Mouse (Mus musculus) liver, adult (tissue): ENCODE data around the gene Angptl4.

ENCODE experiments used
- GATA4 ChIP-seq: IDR thresholded peaks from 2 replicates; pipeline ENCODE4 v1.6.1; 2014; ENCODE audit warnings: mild to moderate bottlenecking, low read length; ENCODE audit not compliant: insufficient replicate concordance

The Angptl4 gene

DNA sequence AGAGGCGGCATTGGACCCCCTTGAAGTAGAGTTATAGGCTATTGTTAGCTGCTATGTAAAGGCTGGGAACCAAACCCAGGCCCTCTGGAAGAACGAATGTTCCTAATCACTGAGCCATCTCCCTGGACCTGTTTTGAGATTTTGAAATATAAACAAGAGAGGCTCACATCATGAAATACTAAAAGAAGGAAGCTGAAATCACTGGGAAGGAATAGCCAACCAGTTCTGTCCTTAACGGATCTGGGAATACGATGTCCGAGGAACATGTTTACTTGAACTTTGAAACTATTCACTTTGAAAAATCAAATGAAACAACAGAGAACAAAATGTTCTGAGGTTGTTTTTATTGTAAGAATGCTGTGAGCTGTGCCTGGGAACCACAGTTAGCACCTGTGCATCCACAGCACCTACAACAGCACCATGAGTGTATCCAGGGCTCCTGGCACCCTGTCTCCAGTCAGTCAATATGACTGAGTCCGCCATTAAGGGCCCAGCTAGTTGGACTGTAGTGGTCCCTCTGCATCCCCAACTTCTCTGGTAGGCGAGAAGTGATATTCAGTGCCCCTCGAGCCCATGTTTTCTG, 7.0 kb downstream of the Angptl4 start:
- TF ChIP-seq GATA4 = peak; percentile 54; the same call in 1 of the 2 replicates

DNA sequence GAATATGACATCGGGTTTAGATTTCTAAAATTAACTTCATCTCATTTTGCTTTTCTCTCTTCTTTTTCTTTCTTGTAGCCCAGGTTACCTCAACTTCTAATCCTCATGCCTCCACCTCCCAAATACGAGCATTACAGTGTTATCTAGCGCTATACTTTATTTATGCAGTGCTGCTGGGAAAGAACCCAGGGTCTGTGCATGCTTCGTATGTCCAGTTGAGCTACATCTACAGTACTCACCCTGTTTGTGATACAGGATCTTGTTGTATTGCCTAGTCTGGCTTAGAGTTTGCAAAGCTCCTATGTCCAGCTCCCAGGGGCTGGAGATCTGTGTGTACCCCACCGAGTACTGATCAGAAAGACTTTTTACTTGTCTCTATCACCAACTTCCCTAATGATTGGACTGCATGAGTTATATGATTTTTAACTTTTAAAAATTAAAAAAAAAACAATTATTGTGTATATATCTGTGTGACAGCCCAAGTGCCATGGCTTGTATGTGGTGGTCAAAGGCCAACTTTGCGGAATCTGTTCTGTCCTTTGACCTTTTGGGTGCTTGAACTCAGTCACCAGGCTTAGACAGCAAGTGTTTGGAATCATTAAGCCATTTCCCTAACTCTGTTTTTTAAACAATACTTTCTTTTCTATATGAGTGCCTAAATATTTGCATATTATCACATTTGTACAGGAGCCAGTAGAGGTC, 7.6 kb downstream of the Angptl4 start:
- TF ChIP-seq GATA4 = no peak

DNA sequence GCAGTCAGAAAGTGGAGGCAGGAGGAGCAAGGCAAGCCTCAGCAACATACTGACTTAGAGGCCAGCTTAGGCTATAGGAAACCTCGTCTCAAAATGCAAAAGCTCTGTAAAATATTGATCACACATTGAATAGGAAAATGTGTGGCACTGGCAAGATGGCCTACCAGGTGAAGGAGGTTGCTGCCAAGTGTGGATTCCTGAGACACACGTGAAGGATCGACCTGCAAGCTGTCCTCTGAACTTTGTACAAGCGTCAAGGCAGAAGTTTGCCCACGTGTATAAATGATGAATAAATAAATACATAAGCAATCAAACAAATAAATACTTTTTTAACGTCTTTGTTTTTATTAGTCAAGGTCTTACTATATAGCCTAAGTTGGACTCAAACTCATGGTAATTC, 8.2 kb downstream of the Angptl4 start:
- TF ChIP-seq GATA4 = no peak

DNA sequence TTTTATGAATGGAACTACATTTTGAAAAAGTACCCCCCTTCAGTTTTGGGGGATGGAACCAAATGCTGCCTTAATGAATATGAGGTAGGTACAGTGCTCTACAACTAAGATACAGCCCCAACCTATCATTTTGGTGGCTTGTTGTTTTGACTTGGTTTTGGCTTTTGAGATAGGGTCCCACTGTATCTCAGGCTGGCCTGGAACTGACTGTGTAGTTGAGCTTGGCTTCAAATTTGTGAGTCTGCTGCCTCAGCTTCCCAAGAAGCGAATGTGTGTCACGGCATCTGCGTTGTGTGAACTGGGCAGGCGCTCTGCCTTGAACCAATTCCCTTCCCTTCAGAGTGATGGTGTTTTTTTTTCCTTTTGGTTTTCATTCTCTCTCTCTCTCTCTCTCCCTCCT, 10.0 kb downstream of the Angptl4 start:
- TF ChIP-seq GATA4 = no peak

DNA sequence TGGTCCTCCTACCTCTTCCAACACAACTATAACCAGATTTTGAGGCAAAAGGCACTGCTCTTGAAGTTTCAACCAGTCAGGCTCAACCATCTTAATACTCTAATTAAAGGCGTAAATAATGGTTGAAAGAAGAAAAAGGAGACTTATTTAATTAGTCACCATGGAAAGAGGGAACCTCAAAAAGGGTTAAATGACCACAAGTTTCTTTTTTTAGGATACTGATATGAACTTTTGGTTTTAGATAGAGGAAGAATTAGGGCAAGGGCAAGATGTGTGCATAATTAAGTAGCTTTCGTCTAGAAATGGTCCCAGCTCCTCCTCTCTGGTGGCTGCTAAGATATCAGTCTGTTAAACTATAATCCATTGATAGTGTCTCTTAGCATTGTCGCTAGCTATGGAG, 15.2 kb downstream of the Angptl4 start:
- no peak for TF ChIP-seq GATA4

DNA sequence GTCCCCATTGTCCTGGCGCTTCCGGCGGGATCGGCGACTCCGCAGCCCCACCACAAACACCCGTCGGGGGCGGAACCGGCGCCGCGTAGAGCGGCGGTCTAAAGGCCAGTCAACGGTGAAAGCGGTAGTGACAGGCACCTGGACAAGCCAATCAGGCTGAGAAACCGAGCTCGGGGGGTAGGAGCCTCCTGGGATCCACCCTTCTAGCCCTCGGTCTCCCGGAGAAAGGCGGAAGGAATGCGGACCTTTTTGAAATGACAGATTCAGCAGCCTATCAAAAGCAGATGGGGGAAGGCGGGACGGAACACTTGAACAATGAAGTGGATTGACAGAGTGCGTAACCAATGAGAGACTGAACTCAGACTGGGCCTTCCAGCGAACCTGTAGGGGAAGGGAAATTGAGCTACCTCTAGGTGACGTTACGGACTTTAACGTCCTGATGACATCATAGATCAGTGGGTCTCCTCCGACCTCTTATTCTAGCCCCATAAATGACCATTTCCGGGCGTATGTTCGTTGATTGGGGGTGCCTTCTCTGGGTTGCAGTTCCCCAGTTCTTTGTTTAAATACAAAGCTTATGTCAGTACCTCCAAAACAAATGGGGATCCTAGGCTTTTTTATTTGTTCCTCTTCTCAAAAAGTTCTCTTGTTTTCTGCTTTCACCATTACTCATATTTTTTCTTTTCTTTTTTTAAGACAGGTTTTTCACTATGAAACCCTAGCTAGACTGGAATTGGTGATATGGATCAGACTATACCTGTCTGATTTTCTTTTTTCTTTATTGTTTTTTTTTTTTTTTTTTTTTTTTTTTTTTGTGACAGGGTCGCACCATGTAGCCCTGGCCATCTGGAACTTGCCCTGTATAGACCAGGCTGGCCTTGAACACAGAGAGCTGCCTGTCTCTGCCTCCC, 21.1 kb downstream of the Angptl4 start, which contains the start of gene Rab11b:
Gene Rab11b (minus strand): TSS at position 276 of the 911 bp plus-strand sequence.
- no peak for TF ChIP-seq GATA4

DNA sequence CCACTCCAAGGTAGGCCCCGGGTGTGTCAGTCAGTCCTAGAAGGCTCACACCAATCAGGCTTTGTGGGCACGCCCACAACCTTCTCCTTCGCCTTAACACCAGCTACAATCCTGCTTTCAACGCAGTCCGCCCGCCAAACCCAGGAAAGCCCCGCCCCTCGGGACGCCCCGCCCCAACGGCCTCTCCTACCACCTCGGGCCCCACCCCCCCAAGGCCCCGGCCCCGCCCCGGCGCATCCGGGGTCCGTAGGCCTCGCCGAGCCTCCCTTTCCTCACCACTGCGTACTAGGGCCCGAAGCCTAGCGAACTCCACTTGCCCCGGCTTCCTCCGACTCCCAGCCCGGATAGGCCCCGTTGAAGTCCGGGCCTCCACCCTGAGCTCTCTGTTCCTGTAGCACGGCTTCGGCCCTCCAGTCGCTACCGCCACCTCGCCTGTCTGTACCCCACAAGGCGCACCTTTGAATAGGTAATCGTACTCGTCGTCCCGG, 21.8 kb downstream of the Angptl4 start:
- TF ChIP-seq GATA4 = no peak

DNA sequence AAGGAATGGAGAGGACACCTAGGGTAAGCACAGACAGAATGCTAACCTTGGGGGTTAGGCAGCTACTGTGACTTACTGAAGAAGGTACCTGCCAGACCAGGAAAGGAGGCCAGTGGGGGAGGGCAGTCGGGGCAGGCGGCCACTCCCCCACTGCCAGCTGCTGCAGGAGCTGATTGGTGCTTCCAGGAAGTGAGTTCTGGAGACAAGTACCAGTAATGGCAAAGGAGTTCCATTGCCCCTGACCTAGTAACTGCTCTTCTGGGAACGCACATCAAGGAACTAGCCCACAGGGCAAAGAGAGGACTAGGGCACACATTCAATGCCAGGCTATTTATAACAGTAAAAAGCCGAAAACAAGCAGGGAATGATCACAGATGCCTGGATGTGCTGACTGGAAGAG, 24.4 kb downstream of the Angptl4 start:
- no peak for TF ChIP-seq GATA4

DNA sequence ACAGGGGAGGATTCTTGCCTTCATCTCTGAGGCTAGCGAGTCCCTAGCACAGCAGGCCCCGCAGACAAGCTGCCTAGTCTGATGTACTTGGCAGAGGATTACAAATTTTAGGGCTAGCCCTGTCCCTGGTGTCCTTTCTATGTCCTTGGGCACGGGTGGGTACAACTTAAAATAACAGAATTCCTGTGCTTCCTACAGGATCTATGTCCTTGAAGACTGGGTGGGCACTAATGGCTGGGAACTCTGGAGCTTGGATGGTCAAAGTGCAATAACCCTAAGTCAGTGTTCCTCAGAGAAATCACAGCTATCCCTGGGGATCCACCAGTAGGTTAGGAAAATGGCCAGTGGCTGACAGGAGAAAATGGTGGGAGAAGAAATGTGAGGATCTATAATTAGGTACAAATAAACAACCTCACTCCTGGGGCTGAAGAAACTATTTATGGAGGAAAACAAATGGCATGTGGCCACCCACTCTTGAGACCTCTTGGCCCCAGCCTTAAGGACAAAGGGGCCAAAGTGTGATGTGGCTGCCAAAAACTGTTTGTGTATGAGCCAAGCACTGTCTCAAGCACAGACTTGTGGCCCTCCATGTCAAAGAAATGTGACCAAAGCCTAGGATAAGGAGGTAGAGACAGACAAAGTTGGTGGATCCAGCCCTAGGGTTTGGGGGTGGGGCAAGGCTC, 25.4 kb downstream of the Angptl4 start:
- no peak for TF ChIP-seq GATA4

DNA sequence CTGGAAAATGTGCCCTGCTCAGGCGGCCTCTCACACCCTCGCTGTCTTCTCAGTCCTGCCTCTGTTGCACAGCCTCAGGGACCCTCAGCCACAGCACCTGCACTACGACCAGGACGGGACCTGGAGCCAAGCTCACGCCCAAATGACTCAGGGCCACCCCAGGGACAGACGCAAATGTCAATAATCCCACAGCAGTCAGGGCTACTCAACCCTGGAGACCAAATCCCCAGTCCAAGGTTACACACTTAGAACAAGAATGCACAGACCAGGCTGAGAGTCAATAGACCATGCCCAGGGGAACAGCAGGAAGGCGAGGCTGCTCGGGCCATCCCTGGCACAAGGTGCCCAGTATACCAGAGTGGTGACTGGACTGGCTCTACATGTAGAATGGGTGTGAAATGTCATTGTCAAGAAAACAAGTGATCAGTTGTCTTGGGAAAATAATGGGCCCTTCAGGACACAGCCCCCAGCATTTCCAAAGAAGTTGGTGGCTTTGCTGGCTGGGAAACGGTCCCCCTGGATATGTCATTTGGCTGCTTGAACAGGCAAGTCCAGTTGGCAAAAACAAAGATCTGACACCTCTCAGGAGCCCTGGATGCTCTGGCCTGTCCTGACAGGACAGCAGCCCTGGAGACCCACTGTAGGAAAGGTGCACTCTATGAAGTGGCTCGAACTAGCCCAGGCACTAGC, 26.1 kb downstream of the Angptl4 start:
- no peak for TF ChIP-seq GATA4

DNA sequence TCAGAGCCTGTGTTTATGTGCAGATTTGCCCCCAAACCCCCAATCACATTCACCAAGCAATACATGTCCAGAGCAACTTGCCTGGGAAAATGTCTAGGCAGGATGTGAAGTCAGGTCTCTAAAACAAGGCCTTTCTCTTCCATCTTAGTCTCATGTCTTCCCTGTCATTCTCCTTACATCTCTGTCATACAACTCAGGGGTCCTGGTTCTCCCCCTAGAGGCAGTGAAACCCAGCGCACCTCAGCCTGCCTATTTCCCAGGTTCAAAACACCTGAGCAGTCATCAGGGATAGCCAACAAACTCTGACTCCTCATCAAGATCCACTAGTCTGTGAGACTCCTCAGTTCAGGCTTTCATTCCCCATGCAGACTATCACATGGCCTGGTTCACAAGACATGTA, 27.0 kb downstream of the Angptl4 start:
- TF ChIP-seq GATA4 = no peak

DNA sequence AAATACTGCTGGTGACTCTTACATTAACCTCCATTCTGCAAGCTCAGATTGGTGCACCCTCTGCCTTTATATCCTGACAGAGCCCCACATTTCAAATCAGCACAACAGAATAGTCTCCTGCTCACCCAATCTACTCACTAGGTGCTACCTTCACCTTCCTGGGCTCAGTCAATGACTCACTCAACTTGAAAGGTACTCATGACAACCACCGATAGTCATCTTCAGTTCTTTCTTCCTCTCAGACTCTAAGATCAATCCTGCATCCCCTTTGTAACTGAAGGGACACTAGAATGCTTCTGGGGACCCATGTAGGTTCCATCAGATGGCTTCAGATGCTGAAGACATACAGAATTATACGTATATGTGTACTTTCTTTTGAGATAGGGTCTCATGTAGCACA, 29.3 kb downstream of the Angptl4 start:
- TF ChIP-seq GATA4 = no peak

DNA sequence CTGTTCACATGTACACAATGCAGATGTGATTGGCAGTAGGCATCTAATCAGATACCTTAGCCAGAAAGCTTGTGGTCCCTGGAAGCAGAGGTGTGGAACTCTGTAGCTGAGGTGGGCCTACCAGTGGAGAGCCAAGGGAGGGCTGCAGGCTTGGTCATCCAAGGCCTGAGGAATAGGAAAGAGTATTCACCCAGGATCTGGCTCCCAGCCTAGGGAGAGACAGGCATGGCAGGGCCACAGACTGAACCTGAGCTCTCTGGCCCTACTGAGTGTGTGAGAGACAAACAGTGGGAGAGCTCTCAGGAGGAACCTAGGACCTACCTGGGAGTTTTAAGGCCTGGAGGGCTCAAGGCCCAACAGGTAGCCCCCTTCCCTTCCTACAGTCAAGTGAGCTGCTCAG, 30.4 kb downstream of the Angptl4 start:
- no peak for TF ChIP-seq GATA4

DNA sequence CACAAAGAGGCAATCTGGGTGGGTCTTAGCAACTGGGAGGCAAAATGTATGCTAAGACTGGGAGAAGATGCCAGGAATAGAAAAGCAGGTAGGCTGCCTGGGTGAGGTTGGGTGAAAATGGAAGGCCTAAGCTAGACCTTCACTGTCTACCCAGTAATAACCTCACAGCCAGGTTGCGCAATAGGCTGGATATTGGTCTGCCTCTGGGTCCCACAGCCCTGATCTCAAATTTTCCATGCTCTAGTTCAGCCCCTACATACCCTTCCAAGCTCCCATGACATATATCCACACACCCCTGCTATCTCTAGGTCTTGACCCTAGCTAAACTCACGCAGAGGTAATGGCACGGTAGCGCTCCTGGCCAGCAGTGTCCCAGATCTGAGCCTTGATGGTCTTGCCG, 32.2 kb downstream of the Angptl4 start:
- no peak for TF ChIP-seq GATA4

DNA sequence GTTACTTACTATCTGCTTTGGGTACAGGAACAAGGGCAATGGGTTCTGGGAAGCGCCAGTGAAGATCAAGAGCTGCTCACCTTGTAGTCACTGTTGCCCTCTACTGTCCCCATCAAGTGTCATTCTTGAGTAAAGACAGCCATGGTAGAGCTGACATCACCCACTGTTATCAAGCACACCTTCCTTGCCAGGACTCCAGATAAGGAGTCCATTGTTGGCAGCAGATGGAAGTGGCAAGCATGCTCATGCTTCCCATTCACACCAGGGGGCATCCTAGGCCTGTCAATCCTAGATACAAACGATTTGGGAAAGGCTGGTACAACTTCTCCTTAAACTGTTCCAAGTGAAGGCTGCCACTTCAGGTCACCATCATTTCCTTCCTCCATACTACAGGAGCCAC, 35.6 kb downstream of the Angptl4 start:
- peak; percentile 97 for TF ChIP-seq GATA4

DNA sequence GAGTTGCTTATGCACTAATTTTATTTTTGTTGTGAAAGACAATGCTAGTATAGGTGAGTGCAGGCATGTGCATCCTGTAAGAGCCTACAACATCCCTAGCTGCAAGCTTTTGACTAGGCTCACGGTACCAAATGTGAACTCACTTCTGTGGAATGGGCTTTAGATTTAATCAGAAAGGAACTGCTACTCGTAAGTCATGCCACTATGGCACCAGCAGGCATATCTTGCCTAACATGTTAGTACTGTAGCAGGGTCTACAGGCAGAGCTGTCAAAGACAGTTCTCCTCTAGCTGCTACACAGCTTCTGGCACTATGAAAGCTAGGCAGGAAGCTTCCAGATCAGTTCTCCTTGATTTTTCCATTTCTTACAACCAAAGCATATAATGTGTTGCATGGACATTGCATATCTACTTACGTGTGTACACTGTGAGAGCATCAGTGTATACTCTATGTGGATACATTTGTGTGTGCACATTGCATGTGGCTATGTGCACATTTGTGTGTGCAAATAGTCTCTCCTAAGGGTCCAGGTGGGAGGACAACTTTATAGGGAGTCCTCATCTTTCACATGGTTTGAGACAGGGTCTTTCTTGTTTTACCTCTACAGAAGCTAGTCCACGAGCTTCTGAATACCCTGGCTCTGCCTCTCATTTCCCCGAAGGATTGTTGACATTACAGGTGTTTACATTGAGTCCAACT, 36.8 kb downstream of the Angptl4 start:
- TF ChIP-seq GATA4 = no peak
